Mouse (Mus musculus): ENCODE data around the gene Itpkc.

DNA sequence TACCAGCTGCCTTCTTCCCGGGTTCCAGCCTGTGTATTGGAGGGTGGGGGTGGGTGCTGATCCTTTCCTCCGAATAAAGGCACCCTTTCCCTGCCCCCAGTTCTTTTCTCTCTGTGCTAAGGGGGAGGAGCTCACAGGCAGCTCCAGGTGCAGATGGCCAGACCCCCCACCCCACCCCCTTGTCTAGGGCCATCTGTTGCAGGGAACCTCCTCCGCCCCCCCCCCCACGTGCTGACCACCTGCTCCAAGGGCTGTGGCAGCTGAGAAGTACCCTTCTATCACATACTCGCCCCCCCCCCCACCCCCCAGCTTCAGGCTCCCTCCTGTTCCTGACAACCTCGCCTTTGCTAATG is 29.4 kb upstream of the Itpkc start:
- TF ChIP-seq GATA1 (IDR thresholded peaks at IDR 0.05; ENCODE audit: borderline replicate concordance, low read length) (no peak), FLI1 (IDR thresholded peaks at IDR 0.05; ENCODE audit: low read length) (no peak)

Measured in megakaryocyte, embryonic 14.5 days (primary cell).